Mouse (Mus musculus): ENCODE measurements around the gene Glb1. TPM values are rescaled to one million over a fixed set of nuclear protein-coding genes. Genes with fewer than 3 reads are reported as not detected.
"Not testable (repeated sequence)": the region's sequence is repeated elsewhere in the genome, so short reads cannot be mapped to it uniquely, and the experiment has no call there.

Gene Glb1
- polyA plus RNA-seq, 3 experiments from 2014 or later = 30.2 to 38.0 (median 34.6) TPM

- no peak for ATAC-seq
Observed at GRCm38 (mm10) chr9:114502711-114503427, 102.0 kb downstream of the Glb1 start.

DNA sequence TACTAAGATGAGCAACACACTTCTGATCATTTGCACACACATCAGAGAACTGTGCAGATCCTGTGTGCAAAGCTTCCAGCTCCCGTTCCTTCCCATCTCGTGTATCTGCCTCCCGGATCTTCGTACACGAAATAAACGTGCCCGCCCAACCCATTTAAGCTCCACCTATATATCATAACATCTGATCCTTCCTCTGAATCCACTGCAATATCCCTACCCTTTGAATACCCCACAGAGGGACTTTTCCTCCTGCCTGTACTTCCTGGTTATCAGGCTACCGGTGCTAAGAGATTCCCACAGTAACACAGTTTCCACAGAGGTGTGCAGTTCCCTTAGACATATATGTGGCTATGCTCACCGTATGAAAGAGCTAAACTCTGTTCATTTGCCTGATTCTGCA lies 103.9 kb downstream of the Glb1 start, which contains the start of gene Ccr4:
Gene Ccr4 (minus strand): TSS at position 101 of the 400 bp plus-strand sequence.
- no peak for ATAC-seq

GRCm38 (mm10) chr9:114506564-114506963 lies 105.7 kb downstream of the Glb1 start:
- no peak for ATAC-seq

DNA sequence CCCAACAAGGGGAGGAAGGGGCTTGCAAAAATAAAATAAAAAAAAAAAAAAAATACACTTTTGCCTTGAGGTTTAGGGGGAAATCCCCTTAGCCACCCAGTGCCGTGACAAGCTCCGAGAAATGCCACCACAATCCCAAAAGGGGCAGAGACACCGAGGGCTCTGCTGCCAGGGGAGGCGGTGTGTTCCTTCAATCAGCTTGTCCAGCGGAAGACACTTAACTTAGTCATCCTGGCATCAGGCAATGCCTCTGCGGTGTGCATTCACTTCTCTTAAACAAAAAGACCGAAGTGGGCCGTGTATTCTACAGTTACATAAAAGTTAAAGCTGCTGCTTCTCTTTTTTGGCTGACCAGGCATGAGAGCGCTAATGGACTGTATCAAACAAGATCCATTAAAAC lies 106.5 kb downstream of the Glb1 start:
- peak; percentile 57 for ATAC-seq

GRCm38 (mm10) chr9:114509785-114510184 lies 108.9 kb downstream of the Glb1 start:
- peak; percentile 68 for ATAC-seq

DNA sequence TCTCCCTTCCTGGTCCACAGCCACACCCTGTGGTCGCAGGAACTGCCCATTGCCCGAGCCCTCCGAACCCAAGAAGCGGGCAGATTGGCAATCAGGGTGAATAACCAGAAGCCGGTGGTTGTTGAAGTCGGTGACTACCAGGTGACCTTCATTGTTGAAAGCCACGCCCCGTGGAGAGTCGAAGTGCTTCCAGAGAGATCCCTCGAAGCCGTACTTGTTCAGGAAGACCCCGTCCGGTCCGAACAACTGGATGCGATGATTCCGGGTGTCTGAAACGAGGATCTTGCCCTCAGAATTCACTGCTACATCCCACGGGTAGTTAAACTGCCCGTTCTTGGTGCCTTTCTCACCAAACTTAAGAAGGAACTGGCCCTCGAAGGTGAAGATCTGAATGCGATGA lies 112.0 kb downstream of the Glb1 start:
- no peak for ATAC-seq

- ATAC-seq = no peak
Observed at GRCm38 (mm10) chr9:114515364-114515763, 114.5 kb downstream of the Glb1 start, which contains the start of gene C130032M10Rik. TSS of gene C130032M10Rik (plus strand) at chr9:114515697.

- ATAC-seq = no peak
Observed at GRCm38 (mm10) chr9:114517924-114518497, 117.1 kb downstream of the Glb1 start.

- no peak for ATAC-seq
Observed at GRCm38 (mm10) chr9:114518812-114519477, 118.1 kb downstream of the Glb1 start.

DNA sequence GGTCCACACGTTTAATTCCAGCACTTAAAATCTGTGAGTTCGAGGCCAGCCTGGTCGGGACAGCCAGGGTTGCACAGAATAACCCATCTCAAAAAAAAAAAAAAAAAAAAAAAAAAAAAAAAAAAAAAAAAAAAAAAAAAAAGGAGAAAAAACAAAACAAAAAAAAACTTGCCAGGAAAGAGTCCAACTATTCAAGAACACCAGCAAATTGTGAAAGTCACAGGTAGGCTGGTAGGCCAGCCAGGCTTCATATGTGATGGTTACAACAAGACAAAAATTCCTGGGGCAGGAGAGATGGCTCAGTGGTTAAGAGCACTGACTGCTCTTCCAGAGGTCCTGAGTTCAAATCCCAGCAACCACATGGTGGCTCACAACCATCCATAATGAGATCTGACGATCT lies 119.7 kb downstream of the Glb1 start:
- not testable (repeated sequence) for ATAC-seq

GRCm38 (mm10) chr9:114522041-114522440 lies 121.2 kb downstream of the Glb1 start:
- no peak for ATAC-seq

DNA sequence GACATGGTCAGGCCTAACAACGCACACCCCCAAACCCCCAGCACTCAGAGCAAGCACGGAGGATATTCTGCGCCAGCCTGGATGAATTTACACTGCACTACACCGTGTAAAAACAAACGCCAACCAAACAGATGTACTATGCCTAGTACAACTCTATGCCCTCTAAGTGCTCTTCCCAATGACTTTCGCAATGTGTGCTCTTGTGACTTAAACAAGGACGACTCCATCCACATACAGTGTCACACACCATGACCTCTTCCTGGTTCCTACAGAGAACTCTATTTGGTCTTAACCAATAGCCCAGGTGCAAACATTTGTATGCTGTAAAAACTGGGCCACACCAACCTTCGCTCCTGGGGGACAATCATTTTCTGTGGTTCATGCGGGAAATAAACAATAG lies 121.6 kb downstream of the Glb1 start:
- no peak for ATAC-seq

Other genes starting within 250 kb of the Glb1 start
- gene Bcl2a1c, start 70.9 kb upstream of the Glb1 start, polyA plus RNA-seq (2017; shearing (Covaris generic)) = 1 to 10 TPM in 2 of 3 experiments, not detected in 1; 3.4 to 5.9 TPM
- 1 to 10 TPM; 2.5 to 3.9 (median 3.1) TPM for gene Crtap, start 10.4 kb upstream of the Glb1 start, polyA plus RNA-seq (2017; shearing (Covaris generic))
- gene Tmppe, start within 50 bp of the Glb1 start, polyA plus RNA-seq (2017; shearing (Covaris generic)) = 10 to 100 TPM in 2 of 3 experiments, 1 to 10 TPM in 1; 9.9 to 14.3 (median 12.1) TPM
- gene Ccr4, start 103.8 kb downstream of the Glb1 start, polyA plus RNA-seq (2017; shearing (Covaris generic)) = 10 to 100 TPM; 16.1 to 24.9 (median 17.5) TPM
- gene C130032M10Rik, start 114.6 kb downstream of the Glb1 start, polyA plus RNA-seq (2017; shearing (Covaris generic)) = not detected
- gene Trim71, start 163.3 kb downstream of the Glb1 start, polyA plus RNA-seq (2017; shearing (Covaris generic)) = under 1 TPM in 1 of 3 experiments, not detected in 2; 0.04 TPM
- gene Cnot10, start 239.1 kb downstream of the Glb1 start, polyA plus RNA-seq (2017; shearing (Covaris generic)) = 10 to 100 TPM; 21.2 to 24.4 (median 23.6) TPM